Mouse (Mus musculus) liver (tissue): Measurements from ENCODE around the gene Slc9a8.
"Not testable (repeated sequence)": the region's sequence is repeated elsewhere in the genome, so short reads cannot be mapped to it uniquely, and the experiment has no call there.

Experiments used
- DNase-seq: peaks from one replicate; pipeline ENCODE4 v3.0.0-alpha.2; 2020; ENCODE audit warnings: mixed read lengths

Gene Slc9a8

DNA sequence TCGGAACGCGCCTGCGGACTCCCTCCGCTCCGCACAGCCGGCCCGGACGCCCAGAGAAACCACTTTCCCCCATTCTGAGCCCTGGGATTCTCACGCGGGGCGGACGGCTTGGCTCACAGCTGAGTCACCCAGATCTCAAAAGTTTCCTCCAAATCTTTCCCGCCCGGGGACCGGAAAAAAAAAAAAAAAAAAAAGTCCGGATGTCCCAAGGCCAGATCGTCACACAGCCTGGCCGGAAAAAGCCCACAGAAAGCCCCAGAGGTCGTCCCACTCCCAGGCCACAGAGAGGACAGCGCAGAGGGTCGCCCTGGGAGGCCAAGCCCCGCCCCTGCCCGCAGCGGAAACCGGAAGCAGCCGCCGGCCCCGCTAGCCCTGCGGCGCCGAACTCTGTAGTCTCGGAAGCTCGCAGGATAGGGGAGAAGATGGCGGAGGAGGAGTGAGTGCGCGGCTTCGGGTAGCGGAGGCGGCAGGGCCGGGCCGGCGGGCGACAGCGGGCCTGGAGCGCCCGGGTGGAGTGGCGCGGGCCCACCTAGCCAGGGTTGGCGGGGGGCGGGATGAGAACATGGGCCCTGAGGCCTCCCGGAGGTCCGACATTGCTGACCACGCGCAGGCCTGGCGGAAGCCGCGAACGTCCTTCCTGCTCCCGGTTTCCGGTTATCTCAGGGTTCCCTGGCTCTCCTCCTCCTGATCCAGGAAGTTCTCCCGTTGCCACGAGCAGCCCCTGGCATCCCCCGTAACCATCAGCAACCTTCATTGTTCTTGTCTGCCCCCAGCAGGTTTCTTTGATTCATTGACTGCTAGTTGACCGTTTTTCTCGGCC lies at the start of gene Slc9a8:
Gene Slc9a8, plus strand, starts transcription at position 383 of the 820 bp plus-strand sequence.
- DNase-seq = peak; percentile 95

DNA sequence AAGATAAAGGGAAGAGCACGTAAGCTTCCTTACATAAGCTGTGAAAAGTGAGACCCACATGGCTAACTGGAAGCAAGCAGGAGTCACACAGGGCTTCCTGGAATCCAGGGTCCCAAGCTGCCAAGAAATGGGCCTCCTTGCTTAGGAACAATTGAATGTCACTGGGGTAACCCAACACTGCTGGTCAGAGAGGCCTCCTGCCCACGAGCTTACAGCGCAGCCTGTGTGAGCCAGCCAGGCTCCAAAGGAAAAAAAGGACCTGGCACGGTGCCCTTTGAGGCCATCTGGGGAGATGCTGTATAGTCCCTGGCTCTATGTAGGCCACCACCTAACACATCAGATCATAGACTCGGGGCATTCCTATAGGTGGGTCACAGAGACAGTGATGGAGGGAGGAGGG lies 48.2 kb upstream of the Slc9a8 start:
- DNase-seq = no peak

DNA sequence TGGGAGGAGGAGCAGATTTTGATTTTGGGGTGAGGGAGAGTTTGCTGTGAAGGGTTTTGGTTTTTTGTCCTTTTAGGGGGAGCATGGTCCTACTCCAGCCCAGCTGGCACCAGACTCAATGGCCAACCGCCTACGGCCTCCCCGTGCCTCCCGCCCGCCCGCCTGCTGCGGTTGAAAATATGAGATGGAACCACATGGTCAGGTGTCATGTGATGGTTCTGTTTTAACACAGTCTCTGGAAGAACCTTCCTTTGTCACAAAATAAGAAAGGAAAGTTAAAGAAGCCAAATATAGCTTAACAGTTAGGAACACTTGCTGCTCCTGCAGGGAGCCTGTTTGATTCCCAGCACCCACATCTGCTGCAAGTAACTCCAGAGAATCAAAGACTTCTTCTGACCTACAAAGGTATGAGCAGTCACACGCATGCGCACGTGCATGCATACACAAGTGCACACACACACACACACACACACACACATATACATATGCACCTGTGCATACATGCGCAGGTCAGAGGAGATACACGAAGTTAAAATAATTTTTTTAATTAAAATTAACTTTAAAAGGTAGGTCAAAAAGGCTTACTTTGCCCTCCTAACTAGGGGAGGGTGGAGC lies 47.2 kb upstream of the Slc9a8 start:
- no peak for DNase-seq

DNA sequence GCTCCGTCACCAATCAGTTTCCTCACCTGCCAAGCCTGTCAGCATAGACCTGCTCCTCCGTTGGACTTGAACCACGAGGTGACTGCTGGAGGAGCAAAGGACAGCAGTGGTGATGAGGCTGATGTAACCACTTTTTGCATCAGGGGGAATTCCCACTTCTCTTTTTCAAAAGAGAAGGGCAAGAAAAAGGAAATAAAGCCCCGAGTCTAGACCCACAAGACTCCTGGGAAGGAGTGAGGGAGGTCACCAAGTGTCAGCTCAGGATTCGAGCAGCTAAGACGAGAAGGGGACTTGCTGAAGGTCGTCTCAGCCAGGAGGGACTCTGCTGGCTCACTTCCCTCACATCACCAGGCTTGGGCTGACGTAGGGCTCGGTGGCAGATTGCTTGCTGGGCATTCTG lies 46.4 kb upstream of the Slc9a8 start:
- no peak for DNase-seq

DNA sequence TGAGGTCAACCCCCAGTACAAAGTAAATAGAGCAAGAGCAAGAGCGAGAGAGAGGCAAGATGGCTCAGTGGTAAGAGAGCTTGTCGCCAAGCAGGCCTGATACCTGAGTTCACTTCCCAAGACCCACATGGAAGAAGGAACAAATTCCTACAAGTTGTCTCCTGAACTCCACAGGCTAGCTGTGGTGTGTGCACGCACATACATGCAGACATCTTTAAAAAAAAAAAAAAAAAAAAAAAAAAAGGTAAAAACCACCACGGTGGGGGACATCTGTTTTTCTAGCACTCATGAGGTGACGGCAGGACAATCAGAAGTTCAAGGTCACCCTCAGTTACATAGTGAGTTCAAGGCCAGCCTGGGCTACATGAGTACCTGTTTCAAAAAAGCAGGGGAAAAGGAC lies 45.8 kb upstream of the Slc9a8 start:
- DNase-seq = no peak

DNA sequence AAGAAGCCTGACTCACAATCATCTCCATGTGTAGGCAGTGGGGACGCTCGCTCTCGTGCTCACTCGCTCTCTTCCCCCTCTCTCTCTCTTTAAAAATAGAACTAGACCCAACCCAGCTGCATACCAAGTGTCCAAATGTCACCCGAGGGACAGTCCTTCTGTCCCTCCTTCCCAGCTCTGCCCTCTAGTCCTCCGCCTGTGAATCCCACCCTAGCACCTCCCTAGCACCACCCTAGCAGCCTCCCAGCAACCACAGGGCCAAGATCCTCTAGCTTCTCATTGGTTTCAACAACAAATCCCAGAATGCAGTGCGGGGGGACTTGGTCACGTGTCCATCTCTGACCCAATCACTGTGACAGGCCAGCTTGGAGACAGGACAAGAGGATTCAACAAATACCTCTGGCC lies 45.4 kb upstream of the Slc9a8 start:
- peak; percentile 13 for DNase-seq

DNA sequence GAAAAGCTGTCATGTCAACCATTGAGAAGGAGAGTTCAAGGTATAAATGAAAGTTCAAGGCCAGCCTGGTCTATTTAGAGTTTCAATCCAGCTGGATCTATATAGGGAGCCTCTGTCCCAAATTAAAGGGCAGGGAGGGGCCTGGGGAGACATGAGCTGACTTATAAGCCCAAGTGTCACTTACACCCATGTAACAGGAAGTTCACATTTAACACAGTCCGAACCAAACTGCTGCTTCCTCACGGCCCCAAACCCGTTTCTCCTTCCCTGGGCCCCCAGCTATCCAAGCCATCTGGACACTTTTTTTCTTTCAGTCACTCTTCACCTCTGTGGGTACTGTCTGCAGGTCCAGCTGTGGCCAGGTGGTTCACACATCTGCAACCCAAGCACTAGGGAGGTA lies 43.8 kb upstream of the Slc9a8 start:
- no peak for DNase-seq

DNA sequence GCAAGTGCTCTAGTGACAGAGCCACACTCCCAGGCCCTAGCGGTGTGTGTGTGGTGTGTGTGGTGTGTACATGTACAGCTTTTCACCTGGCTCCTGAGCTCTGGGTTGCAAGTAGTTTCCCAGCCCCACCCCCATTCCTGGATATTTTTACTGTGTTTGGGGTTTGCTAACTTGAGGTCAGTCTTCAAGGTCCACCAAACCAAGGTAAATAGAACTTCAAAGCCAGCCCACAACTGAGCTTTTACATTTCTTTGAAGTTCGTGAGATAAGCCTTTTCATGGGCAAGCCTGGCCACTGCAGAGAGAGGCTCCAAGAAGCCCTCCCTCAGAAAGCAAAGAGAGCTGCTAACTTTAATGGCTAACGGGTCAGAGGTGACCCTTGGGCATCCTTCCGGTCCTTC lies 42.5 kb upstream of the Slc9a8 start:
- DNase-seq = no peak

DNA sequence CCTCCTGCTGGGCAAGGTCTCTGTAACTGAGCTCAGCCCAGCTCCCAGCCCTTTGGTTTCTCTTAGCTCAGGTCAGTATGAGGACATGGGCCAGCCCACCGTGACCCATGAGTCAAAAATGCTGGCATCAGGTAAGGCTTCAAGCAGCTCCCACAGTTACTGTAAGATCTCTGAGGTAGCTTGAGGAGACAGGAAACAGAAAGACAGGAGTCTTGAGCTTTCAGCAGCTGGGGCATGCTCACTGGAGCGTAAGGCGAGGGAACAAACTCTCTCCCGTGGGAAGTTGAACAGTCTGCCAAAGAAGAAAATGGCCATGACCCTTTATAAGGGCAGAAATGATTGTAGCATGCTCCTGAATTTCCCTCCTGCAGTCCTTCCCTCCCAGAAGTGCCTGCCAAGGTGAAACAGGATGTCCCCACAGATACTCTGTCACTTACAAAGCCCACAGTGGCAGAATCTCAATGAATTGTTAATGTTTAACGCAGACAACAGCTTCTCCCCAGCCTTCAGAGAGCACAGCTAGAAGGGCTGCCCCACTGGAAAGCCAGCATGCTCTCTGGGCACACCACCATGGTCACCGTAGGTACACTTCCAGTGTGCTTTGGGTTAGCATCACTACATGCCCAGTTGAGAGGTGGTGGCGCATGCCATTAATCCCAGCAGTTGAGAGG lies 40.8 kb upstream of the Slc9a8 start:
- no peak for DNase-seq

DNA sequence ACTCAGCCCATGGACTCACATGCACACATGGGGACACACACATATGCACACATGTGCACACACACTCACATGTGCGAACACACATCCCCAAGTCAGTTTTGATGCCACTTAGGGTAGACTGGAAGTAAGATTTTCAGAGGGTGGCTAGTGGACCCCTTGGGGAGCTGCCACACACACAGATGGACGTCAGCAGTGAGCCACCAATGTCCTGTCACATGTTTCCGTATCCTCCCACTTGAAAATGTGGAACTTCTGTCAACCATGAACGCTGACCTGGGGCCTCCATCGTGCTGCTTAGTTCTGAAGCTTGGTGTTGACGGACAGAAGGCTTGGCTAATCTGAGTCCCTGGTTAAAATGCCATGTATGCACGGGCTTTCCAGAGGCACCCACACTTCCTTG lies 39.9 kb upstream of the Slc9a8 start:
- DNase-seq = no peak

DNA sequence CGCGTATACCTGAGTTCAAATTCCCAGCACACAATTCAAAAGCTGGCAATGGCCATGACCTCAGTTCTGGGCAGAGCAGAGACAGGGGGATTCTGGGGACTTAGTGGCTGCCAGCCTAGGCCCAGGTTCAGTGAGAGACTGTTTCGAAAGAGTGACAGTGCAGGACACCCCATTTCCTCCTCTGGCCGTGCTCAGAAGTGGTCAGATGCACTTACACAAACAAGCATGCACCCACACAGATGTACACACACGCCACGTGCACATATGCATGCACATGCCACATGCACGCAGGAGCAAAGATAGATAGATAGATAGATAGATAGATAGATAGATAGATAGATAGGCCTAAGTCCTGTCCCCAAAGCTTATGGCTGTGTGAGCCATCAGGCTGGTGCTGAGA lies 39.1 kb upstream of the Slc9a8 start:
- DNase-seq = no peak

DNA sequence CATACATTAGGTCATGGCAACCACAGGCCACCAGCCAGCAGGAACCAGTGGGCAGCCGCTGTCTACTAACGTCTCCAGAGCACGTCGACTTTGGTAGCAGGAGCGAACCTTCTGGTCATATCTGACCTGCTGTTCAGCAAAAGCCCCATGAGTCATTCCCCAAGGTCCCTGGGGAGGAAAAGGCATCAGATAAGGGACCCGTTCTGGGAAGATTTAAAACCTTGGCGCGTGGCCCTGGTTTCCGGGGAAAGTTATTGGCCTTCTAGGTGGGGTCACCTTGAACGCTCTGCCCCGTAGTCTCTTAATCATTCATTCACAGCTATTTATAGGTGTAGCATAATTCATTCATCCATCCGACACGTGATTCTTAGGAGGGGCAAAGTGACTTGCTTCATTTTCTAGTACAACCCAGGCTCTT lies 37.8 kb upstream of the Slc9a8 start:
- no peak for DNase-seq

DNA sequence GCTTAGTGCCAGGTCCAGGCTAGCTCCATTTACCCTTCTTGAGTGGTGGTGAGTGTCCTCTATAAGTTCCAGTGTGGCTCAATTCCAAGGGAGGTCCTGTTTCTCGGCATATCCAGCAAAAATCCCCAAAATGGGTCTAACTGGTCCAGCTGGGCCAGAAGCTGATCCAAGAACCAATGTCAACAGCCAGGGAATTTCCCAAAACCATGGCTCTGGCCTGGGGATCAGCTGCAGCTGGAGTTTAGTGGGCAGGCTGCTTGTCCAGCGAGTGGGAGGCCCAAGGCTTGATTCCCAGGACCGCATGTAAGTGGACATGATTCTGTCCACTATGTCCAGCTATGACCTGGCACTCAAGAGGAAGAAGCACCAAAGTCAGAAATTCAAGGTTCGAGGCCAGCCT lies 35.1 kb upstream of the Slc9a8 start:
- no peak for DNase-seq

DNA sequence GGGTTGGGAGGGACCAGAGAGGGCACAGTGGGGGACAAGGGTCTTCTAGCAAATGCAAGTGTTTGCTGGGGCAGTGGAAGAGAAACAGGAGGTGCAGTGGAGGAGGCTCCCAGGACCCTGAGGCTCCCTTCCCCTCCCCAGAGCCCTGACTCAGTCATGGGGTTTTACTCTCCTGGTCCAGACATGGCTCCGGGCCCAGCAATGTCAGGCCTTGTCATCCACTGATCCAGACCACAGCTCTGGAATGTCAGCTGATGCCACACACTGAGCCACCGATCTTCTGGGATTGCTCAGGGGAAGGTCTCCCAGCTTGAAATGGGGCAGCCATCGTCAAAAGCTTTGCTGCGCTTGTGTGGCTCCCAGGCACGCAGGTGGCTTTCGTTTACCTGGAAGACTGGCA lies 34.5 kb upstream of the Slc9a8 start:
- DNase-seq = no peak

DNA sequence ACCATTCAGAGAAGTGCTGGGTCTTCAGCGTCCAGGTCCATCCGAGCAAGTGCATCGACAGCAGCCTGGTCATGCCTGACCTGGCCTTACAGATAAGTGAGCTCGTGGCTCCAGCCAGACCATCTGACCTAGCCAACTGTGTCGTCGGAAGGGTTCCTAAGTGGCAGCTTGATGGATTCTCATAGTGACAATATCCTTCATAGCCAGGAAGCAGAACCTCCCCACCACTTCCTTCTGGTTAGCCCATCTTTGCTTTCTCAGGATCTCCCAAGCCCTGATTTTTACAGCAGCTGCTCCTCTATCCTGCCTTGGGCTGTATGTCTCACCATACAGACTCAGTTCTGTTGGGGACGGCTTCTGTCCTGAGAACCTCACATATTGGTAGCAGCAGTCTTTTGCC lies 27.1 kb upstream of the Slc9a8 start:
- DNase-seq = no peak

DNA sequence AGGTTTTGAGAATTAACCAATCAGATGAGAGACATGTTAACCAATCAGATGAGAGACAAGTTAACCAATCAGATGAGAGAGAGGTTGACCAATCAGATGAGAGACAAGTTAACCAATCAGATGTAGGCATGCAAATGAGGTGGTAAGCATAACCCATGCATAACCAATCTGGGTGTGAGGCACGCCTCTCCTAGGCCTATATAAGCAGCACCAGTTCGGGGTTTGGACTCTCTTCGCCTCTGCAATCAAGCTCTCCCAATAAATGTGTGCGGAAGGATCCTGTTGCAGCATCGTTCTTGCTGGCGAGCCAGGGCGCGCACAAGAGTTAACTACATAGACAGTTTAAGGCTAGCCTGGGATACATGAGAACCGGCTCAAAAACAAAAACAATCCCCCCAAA lies 25.1 kb upstream of the Slc9a8 start:
- DNase-seq = not testable (repeated sequence)

DNA sequence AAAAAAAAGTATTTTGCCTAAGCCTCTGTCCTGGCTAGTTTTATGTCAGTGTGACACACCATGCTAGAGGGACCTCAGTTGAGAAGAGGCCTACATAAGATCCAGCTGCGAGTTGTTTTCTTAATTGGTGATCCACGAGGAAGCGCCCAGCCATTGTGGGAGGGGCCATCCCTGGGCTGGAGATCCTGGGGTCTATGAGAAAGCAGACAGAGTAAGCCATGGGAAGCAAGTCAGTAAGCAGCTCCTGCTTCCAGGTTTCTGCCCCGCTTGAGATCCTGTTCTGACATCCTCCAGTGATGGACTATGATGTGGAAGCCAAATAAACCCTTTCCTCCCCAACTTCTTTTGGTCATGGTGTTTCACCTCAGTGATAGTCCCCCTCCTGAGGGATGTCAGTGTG lies 22.5 kb upstream of the Slc9a8 start:
- no peak for DNase-seq

DNA sequence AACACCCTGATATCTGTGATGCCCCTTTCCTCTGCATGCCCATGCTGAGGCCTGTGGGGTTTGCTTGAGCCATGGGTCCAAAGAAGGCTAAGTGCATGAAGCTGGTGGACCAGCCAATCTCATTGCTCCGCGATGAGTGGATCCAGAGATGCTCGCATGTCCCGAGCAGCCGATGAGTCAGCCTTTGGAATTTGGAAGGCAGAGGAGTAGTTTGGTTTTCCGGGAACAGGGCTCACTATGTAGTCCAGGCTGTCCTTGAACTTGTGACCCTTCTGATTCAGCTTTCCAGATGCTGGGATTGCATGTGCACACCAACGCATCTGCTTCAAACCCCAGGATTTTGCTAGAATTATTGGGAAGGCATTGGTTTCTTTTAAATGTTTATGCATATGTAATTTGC lies 21.9 kb upstream of the Slc9a8 start:
- no peak for DNase-seq

DNA sequence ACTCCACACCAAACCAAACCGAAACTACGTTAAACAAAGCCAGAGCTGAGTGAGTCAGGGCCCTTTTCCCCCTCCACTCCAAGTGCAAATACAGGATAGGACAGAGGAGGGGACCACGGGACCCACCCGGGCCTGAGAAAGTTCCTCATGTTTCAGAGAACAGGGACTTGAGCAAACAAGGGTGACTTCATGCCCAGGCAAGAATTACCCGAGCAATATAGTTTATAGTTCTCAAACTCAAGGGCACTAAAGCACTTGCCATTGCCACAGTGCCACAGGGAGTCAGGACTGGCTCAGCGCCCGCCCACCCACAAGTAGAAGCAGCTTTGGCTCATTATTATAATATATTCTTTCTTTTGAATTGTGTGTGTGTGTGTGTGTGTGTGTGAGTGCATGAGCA lies 18.4 kb upstream of the Slc9a8 start:
- no peak for DNase-seq

DNA sequence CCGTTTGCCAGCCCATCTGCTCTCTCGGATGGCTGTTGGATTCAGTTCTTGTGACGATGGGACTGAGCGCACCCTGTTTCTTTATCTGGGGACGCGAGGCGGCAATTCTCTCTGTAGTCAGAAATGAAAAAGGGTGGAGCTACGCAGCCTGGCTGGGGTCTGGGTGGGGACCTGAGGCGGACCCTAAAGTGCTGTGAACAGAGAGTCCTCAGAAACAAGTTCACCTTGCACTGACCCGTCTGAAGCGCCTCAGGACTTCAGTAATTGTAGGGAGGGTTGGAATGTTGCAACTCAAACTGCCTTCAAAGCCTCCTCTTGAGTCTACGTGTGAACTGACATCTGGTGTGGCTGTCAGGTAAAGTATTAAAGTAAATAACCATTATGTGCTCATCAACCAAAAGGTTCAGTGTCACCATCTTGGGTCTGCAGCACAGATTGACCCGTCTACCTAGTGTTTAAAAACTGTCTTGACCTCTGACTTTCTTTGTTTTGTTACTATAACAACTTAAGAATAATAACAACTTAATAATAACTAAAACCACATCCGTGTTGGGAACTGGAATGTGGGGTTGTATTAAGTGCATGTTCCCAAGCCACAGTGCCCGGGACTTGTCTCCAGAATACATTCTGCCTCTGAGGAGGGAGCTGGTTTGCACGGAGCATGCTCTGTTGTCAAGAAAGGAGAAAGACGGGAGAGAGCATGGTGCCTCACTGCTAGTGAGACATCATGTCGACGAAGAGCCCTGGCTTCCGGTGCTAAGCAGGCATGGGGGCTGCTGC lies 16.2 kb upstream of the Slc9a8 start:
- no peak for DNase-seq

DNA sequence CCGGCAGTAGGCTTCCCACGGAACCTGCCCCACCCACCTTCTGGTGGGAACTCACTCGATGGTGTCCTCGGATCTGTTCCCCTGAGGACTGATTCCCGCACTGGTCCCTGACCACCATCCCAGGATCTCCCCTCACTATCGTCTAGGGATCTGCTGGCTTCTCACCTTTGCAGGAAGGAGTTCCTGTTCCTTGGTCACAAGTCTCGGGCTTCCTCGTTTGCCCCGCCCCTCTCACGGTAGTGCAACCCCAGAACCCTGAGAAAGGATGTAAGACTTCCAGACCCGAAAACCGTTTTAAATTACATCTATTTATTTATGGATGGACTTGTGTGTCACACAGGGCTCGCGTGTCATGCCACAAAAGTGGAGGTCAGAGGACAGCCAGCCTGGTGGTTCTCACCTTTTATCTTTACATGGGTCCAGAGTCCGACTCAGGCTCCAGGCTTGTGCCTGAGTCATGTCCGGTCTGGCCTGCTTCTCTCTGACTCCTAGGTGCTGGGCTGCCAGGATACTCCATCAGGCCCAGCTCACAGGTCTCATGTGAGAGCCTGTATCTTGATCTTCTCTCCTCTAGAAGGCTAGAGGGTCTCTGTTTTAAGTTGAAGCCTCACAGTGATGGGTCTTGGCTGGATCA lies 14.1 kb upstream of the Slc9a8 start:
- DNase-seq = no peak

DNA sequence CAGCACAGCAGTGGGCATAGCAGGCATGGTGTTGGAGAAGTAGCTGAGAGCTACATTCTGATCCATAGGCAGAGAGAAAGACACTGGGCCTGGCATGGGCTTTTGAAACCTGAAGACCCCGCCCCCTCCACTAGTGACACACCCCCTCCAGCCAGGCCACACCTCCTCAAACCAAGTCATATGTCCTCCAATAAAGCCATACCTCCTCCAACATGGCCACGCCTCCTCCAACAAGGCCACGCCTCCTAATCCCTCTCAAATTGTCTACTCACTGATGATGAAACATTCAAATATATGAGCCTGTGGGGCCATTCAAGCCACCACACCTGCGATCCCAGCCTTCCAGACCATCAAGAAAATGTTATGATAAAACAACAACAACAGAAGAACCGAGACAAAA lies 7.1 kb upstream of the Slc9a8 start:
- peak; percentile 38 for DNase-seq
